Mouse (Mus musculus): ENCODE measurements at regions not wholly inside any gene's neighbourhood (a gene's known extent, or its start where the extent isn't known, plus 50 kb on each side); places are given as distances from the start of the nearest gene placed in this dataset.

DNA sequence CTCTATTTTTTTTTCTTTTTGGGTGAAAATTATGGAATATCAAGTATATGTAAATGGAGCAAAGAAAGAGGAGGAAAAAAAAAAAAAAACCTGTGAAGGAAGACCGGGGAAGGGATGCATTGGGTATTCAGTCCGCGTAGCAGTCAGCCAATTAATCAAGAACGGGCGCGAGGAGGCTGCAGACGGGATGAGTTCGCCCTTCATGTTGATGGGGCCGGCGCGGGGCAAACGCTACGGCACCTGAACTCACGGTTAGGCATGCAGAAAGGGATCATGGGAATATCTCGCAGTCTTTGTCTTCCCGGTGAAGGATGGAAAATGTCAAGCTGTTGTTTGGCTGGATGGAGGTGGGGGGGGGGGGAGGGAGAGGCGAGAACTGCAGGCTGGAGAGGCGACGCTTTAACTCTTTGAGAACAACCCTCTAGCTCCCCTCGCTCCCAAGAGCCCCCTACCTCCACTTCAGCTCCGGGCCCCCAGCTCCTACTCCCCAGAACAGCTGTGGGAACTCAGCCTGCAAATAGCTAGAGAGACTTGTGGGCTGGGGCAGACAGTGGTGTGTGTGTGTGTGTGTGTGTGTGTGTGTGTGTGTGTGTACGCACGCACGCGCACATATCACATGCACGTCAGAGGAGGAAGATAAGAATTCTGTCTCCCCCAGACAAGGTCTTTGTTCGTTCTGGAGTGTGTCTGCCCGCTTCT is 210.7 kb downstream of the Gm26897 start:
- Histone ChIP-seq H3K4me3 (replicated peaks; ENCODE audit: low read length) (no peak overlapping the region), H3K4me1 (ENCODE audit: control insufficient read depth, insufficient read depth, low read length) (no peaks in the 10 kb centered on the region), H3K27ac (replicated peaks; ENCODE audit: low read depth, low read length) (no peak overlapping the region), H3K9ac (ENCODE audit: low read depth, low read length, severe bottlenecking) (no peak overlapping the region), H3K4me2 (replicated peaks; ENCODE audit: low read depth, low read length, severe bottlenecking) (no peak overlapping the region), H3K27me3 (ENCODE audit: control insufficient read depth, insufficient read depth, low read length) (0 out of 2 replicates have a peak, but pooled peaks cover 9% of the 10 kb centered on the region), H3K9me3 (ENCODE audit: control insufficient read depth, low read length) (no peaks in the 10 kb centered on the region), H3K36me3 (ENCODE audit: control insufficient read depth, insufficient read depth, low read length) (no peaks in the 10 kb centered on the region)
- 35% methylated on average over 19 of the region's 28 CpGs for WGBS
- no peak for TF ChIP-seq POLR2A (IDR thresholded peaks at IDR 0.05; ENCODE audit: borderline replicate concordance, extremely low read depth, insufficient read depth, insufficient read length)
- DNase-seq (ENCODE audit: low spot score) (no peak), ATAC-seq (ENCODE audit: low FRiP score, low read depth) (no peak)

DNA sequence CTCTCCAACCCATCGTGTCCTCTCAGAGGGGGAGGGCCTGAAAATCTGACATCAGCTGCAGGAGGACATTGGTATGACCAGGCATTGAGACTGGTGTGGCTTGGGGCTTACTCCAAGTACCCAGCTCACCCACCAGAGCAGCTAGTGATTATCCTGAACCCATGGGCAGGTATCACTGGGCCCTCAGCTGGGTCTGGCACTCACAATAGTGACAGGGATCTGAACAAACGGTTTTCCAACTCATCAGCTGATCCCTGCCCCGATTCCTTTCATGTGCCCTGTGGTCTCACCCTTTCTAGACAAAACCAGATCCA is 211.2 kb downstream of the Gm26897 start:
- no peak for ATAC-seq (ENCODE audit: low FRiP score, low read depth)
- Histone ChIP-seq H3K36me3 (ENCODE audit: control insufficient read depth, insufficient read depth, low read length) (no peaks in the 10 kb centered on the region), H3K4me2 (replicated peaks; ENCODE audit: low read depth, low read length, severe bottlenecking) (no peak overlapping the region), H3K4me3 (replicated peaks; ENCODE audit: low read length) (no peak overlapping the region), H3K27me3 (ENCODE audit: control insufficient read depth, insufficient read depth, low read length) (0 out of 2 replicates have a peak, but pooled peaks cover 9% of the 10 kb centered on the region), H3K9ac (ENCODE audit: low read depth, low read length, severe bottlenecking) (no peak overlapping the region), H3K9me3 (ENCODE audit: control insufficient read depth, low read length) (no peaks in the 10 kb centered on the region), H3K27ac (replicated peaks; ENCODE audit: low read depth, low read length) (no peak overlapping the region), H3K4me1 (ENCODE audit: control insufficient read depth, insufficient read depth, low read length) (no peaks in the 10 kb centered on the region)
- no peak for DNase-seq (ENCODE audit: low spot score)
- WGBS: 60% methylated on average over 3 of the region's 3 CpGs
- TF ChIP-seq POLR2A (IDR thresholded peaks at IDR 0.05; ENCODE audit: borderline replicate concordance, extremely low read depth, insufficient read depth, insufficient read length): no peak

DNA sequence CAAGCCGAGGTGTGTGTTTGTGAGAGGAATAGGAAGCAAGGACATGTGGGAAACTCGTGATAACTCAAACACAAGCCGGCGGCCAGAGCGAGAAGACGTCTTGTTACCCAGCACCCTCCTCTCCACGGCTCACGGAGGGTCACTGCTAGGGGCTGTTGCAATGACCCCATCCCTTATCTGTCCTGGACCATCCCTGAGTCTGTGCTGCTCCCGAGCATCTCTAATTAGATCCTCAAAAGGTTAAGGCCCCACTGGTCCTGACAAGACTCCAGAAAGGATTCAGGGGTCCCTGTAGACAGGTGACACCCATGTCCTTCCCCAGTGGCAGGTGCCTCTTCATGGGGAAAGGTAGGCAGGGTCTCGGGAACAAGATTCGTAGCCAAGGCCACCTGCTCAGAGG is 212.6 kb downstream of the Gm26897 start:
- no peak for DNase-seq (ENCODE audit: low spot score)
- no peak overlapping the region for H3K9ac ChIP-seq (ENCODE audit: low read depth, low read length, severe bottlenecking)
- WGBS: 89% methylated on average over 11 of the region's 11 CpGs
- no peak overlapping the region for H3K4me3 ChIP-seq (replicated peaks; ENCODE audit: low read length)
- no peak for TF ChIP-seq POLR2A (IDR thresholded peaks at IDR 0.05; ENCODE audit: borderline replicate concordance, extremely low read depth, insufficient read depth, insufficient read length)
- no peak overlapping the region for H3K4me2 ChIP-seq (replicated peaks; ENCODE audit: low read depth, low read length, severe bottlenecking)
- H3K27me3 ChIP-seq (ENCODE audit: control insufficient read depth, insufficient read depth, low read length): 0 out of 2 replicates have a peak, but pooled peaks cover 9% of the 10 kb centered on the region
- no peaks in the 10 kb centered on the region for H3K4me1 ChIP-seq (ENCODE audit: control insufficient read depth, insufficient read depth, low read length)
- no peaks in the 10 kb centered on the region for H3K36me3 ChIP-seq (ENCODE audit: control insufficient read depth, insufficient read depth, low read length)
- H3K9me3 ChIP-seq (ENCODE audit: control insufficient read depth, low read length): no peaks in the 10 kb centered on the region
- H3K27ac ChIP-seq (replicated peaks; ENCODE audit: low read depth, low read length): no peak overlapping the region
- no peak for ATAC-seq (ENCODE audit: low FRiP score, low read depth)

DNA sequence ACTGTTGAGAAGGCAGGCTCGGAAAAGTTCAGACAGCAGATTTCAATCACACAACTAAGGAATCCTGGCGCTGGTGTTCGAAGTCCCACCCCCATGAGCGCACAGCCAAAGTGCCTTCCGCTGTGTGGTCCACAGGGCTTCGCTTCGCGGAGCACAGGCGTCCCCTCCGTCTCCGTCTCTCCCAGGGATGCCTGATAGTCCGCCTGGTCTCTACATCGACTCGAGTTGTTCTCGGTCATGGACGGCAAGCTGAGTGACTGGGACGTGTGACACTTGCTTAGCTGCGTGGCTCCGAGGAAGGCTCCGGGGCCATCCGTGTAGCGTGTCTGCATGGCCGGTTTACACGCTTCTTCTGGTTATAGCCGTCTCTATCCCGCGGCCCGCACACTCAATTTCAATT is 224.0 kb downstream of the Gm26897 start:
- Histone ChIP-seq H3K27me3 (ENCODE audit: control insufficient read depth, insufficient read depth, low read length) (no peaks in the 10 kb centered on the region; the same call in 1 of the 2 replicates), H3K4me1 (ENCODE audit: control insufficient read depth, insufficient read depth, low read length) (no peaks in the 10 kb centered on the region), H3K4me2 (replicated peaks; ENCODE audit: low read depth, low read length, severe bottlenecking) (no peak overlapping the region), H3K9me3 (ENCODE audit: control insufficient read depth, low read length) (no peaks in the 10 kb centered on the region), H3K4me3 (replicated peaks; ENCODE audit: low read length) (no peak overlapping the region), H3K36me3 (ENCODE audit: control insufficient read depth, insufficient read depth, low read length) (no peaks in the 10 kb centered on the region), H3K27ac (replicated peaks; ENCODE audit: low read depth, low read length) (no peak overlapping the region), H3K9ac (ENCODE audit: low read depth, low read length, severe bottlenecking) (no peak overlapping the region)
- 63% methylated on average over 28 of the region's 28 CpGs for WGBS
- TF ChIP-seq POLR2A (IDR thresholded peaks at IDR 0.05; ENCODE audit: borderline replicate concordance, extremely low read depth, insufficient read depth, insufficient read length): no peak
- DNase-seq (ENCODE audit: low spot score) (no peak), ATAC-seq (ENCODE audit: low FRiP score, low read depth) (peak; percentile 41; the same call in 1 of the 2 replicates)

DNA sequence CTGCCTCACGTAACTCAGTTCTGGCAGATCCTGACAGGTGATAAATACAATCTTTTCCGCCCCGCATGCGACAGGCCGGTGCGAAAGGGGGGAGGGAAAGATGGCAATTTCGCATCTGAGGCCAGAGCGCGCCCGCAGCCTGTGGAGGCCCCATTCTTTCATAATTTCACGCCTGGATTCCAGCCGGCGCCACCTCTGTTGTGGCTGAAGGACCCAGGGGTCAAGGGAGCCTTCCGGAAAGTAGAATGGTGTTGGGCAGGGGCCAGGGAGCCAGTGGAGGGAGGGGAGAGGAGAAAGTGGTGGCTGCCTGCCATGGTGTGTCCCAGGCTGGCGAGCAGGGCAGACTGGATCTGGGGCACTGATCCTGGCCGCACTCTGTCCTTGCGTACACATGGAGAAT is 224.5 kb downstream of the Gm26897 start:
- H3K4me1 ChIP-seq (ENCODE audit: control insufficient read depth, insufficient read depth, low read length): no peaks in the 10 kb centered on the region
- no peaks in the 10 kb centered on the region for H3K9me3 ChIP-seq (ENCODE audit: control insufficient read depth, low read length)
- DNase-seq (ENCODE audit: low spot score) (peak; percentile 26), ATAC-seq (ENCODE audit: low FRiP score, low read depth) (no peak; the same call in 1 of the 2 replicates)
- H3K36me3 ChIP-seq (ENCODE audit: control insufficient read depth, insufficient read depth, low read length): no peaks in the 10 kb centered on the region
- H3K27ac ChIP-seq (replicated peaks; ENCODE audit: low read depth, low read length): no peak overlapping the region
- WGBS: 66% methylated on average over 17 of the region's 17 CpGs
- H3K4me3 ChIP-seq (replicated peaks; ENCODE audit: low read length): no peak overlapping the region
- no peak overlapping the region for H3K4me2 ChIP-seq (replicated peaks; ENCODE audit: low read depth, low read length, severe bottlenecking)
- H3K9ac ChIP-seq (ENCODE audit: low read depth, low read length, severe bottlenecking): no peak overlapping the region
- H3K27me3 ChIP-seq (ENCODE audit: control insufficient read depth, insufficient read depth, low read length): no peaks in the 10 kb centered on the region; the same call in 1 of the 2 replicates
- TF ChIP-seq POLR2A (IDR thresholded peaks at IDR 0.05; ENCODE audit: borderline replicate concordance, extremely low read depth, insufficient read depth, insufficient read length): no peak
